Mouse (Mus musculus) hindbrain, embryonic 11.5 days (tissue): Measurements from ENCODE around the gene Ldb2. TPM values are rescaled to one million over a fixed set of nuclear protein-coding genes. Genes with fewer than 3 reads are reported as not detected.

Experiments
- ATAC-seq: fragments of 200-750 bp; cut with Nextera tagmentation; 2 replicates; pipeline ENCODE4 v1.8.0; 2017; ENCODE audit warnings: mild to moderate bottlenecking, moderate TSS enrichment, moderate library complexity; ENCODE audit not compliant: low FRiP score
- DNase-seq: peaks from one replicate; pipeline ENCODE4 v3.0.0-alpha.2; 2015; ENCODE audit warnings: low spot score
- H3K27ac ChIP-seq: fragments of 300-500 bp; sonication (generic); 2 replicates; pipeline ENCODE4 v1.5.1; 2014; ENCODE audit warnings: mild to moderate bottlenecking, low read depth, low read length
- H3K27me3 ChIP-seq: fragments of 300-500 bp; sonication (generic); 2 replicates; pipeline ENCODE4 v1.6.1; 2014; ENCODE audit warnings: mild to moderate bottlenecking, low read length, moderate library complexity, mixed read lengths; ENCODE audit not compliant: control insufficient read depth, insufficient read depth
- H3K36me3 ChIP-seq: fragments of 300-500 bp; sonication (generic); 2 replicates; pipeline ENCODE4 v1.6.1; 2014; ENCODE audit warnings: mild to moderate bottlenecking, low read length, moderate library complexity, mixed read lengths; ENCODE audit not compliant: control insufficient read depth, insufficient read depth
- H3K4me1 ChIP-seq: fragments of 300-500 bp; sonication (generic); replicated peaks from 2 replicates; pipeline ENCODE4 v1.6.1; 2014; ENCODE audit warnings: low read length, mixed read lengths; ENCODE audit not compliant: control insufficient read depth, insufficient read depth
- H3K4me2 ChIP-seq: fragments of 300-500 bp; sonication (generic); replicated peaks from 2 replicates; pipeline ENCODE4 v1.6.1; 2014; ENCODE audit warnings: mild to moderate bottlenecking, low read depth, low read length
- H3K4me3 ChIP-seq: fragments of 300-500 bp; sonication (generic); 2 replicates; pipeline ENCODE4 v1.5.1; 2014; ENCODE audit warnings: low read depth, low read length
- H3K9ac ChIP-seq: fragments of 300-500 bp; sonication (generic); 2 replicates; pipeline ENCODE4 v1.6.1; 2014; ENCODE audit warnings: low read depth, low read length
- H3K9me3 ChIP-seq: fragments of 300-500 bp; sonication (generic); 2 replicates; pipeline ENCODE4 v1.6.1; 2016; ENCODE audit warnings: low read length; ENCODE audit not compliant: control insufficient read depth
- WGBS: fragments of 180-500 bp; shearing (Covaris S2); extraction: QIAGEN DNeasy Blood & Tissue Kit; methylation state at CpG from one replicate; pipeline ENCODE4 v1.1.7; 2014; 5-methylcytosine and 5-hydroxymethylcytosine counted together
- polyA plus RNA-seq: library from polyadenylated mRNA; unstranded; fragments of >200 nt; fragmentation: Nextera tagmentation; extraction: Ambion mirVana; gene quantifications from 2 replicates; pipeline ENCODE4 v1.2.1, GENCODE M21; 2014

The Ldb2 gene
- polyA plus RNA-seq, 1 experiment from 2014 or later: 33.6 TPM

DNA sequence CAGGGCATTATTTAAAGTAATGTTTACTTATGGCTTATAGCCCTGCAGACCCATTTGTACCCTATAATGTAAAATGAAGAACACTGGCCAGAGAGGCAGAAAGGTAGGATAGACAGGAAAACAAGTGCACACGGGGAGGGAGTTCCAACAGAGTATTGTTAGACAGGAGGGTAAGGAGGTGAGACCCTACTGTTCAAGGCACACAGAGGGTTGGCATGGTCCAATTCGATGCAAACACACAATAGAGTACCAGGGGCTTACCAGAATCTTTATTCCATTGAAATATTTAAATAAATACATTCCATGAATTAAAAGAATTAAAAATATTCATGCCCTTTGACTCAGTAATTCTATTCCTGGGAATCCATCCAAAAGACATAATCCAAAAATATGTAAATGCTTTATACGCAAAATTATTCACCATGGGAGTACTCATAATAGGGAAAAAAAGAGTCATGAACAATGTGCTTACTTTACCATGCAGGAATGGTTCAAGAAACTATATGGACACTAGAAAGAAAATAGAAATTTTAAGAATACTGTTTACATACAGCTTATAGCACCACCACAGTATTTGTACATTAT lies 118.3 kb downstream of the Ldb2 start:
- Histone ChIP-seq H3K4me3 (no peak overlapping the region), H3K9ac (no peak overlapping the region), H3K4me1 (no peaks in the 10 kb centered on the region), H3K36me3 (no peaks in the 10 kb centered on the region), H3K27ac (no peak overlapping the region), H3K4me2 (no peak overlapping the region), H3K27me3 (no peaks in the 10 kb centered on the region), H3K9me3 (no peaks in the 10 kb centered on the region)
- DNase-seq: no peak
- no peak for ATAC-seq
- 86% methylated on average over 3 of the region's 3 CpGs for WGBS

DNA sequence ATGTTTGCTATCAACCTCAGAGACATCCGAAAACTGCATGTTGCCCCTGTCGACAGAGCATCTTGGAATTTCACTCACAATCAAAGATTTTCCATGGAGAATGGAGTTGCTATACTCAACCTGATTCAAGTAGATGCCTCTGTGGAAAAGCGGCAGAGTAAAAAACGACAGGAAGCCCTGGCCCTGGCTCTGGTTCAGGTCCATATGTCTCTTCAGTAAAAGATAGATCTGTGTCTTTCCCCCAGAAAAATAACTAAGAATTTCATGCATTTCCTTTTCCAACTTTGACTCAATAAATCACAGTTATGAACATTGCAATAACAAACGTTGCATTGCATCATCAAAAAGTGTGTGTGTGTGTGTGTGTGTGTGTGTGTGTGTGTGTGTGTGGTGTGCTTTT lies 121.7 kb downstream of the Ldb2 start:
- Histone ChIP-seq H3K4me1 (no peaks in the 10 kb centered on the region), H3K9me3 (no peaks in the 10 kb centered on the region), H3K4me3 (no peak overlapping the region), H3K36me3 (no peaks in the 10 kb centered on the region), H3K4me2 (no peak overlapping the region), H3K9ac (no peak overlapping the region), H3K27ac (no peak overlapping the region), H3K27me3 (no peaks in the 10 kb centered on the region)
- DNase-seq: no peak
- 88% methylated on average over 5 of the region's 5 CpGs for WGBS
- no peak for ATAC-seq

DNA sequence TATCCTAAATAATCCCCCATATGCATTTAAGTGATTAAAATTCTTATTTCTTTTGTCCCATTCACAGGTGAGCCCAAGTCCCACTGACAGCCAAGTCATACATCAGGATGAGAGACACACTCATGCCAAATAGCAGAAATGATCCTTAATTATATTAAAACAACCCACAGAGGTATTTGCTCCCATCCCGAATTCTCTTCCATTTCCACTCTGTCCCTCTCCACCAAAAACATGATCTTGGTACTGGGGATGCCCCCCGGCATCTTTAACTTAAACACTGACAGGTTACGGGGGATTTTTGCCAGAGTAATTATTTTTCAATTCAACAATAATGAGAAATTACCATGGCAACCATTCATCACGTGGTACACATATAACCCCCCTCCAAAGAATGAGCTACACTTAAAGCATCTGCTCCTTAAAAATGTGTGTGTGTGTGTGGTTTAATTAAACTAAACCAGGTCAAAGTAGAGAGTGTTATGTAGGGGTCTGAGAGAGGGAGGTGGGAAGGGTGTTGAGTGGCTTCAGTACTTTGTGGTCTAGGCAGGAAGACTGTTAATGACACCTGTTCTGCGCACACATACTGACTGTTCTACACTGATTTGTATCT lies 123.2 kb downstream of the Ldb2 start:
- no peak overlapping the region for H3K27ac ChIP-seq
- DNase-seq: no peak

GRCm38 (mm10) chr5:44670336-44670735 lies 129.1 kb downstream of the Ldb2 start:
- H3K9me3 ChIP-seq: no peaks in the 10 kb centered on the region

More for the DNA sequence above, 123.2 kb downstream of the Ldb2 start:
- no peaks in the 10 kb centered on the region for H3K4me1 ChIP-seq
- ATAC-seq: no peak
- H3K27me3 ChIP-seq: no peaks in the 10 kb centered on the region
- no peak overlapping the region for H3K4me2 ChIP-seq
- H3K9me3 ChIP-seq: no peaks in the 10 kb centered on the region
- H3K36me3 ChIP-seq: no peaks in the 10 kb centered on the region
- no peak overlapping the region for H3K4me3 ChIP-seq
- H3K9ac ChIP-seq: no peak overlapping the region
- 84% methylated on average over 5 of the region's 5 CpGs for WGBS

DNA sequence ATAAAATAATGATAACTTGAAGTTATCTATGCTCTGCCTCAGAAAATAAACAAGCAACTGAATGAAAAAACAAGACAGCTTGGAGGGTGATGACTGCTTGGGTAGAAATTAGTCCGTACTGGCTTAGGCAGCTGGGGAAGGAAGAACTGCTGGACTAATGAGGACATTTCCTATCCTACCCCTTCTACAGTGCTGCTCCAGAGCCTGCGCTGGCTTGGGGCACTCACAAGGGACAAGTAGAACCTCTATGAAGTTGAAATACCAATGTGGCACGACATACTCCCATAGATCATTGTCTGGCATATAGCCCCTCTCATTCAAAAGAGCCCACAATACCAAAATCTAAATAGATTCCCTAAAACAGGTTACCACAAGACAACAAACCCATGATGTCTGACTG lies 131.6 kb downstream of the Ldb2 start:
- no peak overlapping the region for H3K4me2 ChIP-seq
- H3K27me3 ChIP-seq: no peaks in the 10 kb centered on the region
- no peaks in the 10 kb centered on the region for H3K4me1 ChIP-seq
- H3K9ac ChIP-seq: no peak overlapping the region
- no peak for DNase-seq
- no peak overlapping the region for H3K4me3 ChIP-seq
- no peak overlapping the region for H3K27ac ChIP-seq
- WGBS: 65% methylated on average over 3 of the region's 3 CpGs
- H3K9me3 ChIP-seq: no peaks in the 10 kb centered on the region
- ATAC-seq: no peak; the same call in 1 of the 2 replicates
- no peaks in the 10 kb centered on the region for H3K36me3 ChIP-seq

More at GRCm38 (mm10) chr5:44670336-44670735, 129.1 kb downstream of the Ldb2 start:
- no peak overlapping the region for H3K9ac ChIP-seq
- ATAC-seq (no peak), DNase-seq (no peak)
- H3K27ac ChIP-seq: no peak overlapping the region
- WGBS: 53% methylated on average over 2 of the region's 2 CpGs
- H3K36me3 ChIP-seq: no peaks in the 10 kb centered on the region
- no peak overlapping the region for H3K4me3 ChIP-seq
- no peak overlapping the region for H3K4me2 ChIP-seq
- no peaks in the 10 kb centered on the region for H3K4me1 ChIP-seq
- no peaks in the 10 kb centered on the region for H3K27me3 ChIP-seq

GRCm38 (mm10) chr5:44667383-44667782 lies 132.1 kb downstream of the Ldb2 start:
- Histone ChIP-seq H3K9me3 (no peaks in the 10 kb centered on the region), H3K27ac (no peak overlapping the region), H3K36me3 (no peaks in the 10 kb centered on the region), H3K4me3 (no peak overlapping the region), H3K4me2 (no peak overlapping the region), H3K4me1 (no peaks in the 10 kb centered on the region), H3K27me3 (no peaks in the 10 kb centered on the region), H3K9ac (no peak overlapping the region)
- 73% methylated on average over 10 of the region's 10 CpGs for WGBS
- DNase-seq (no peak), ATAC-seq (no peak)

DNA sequence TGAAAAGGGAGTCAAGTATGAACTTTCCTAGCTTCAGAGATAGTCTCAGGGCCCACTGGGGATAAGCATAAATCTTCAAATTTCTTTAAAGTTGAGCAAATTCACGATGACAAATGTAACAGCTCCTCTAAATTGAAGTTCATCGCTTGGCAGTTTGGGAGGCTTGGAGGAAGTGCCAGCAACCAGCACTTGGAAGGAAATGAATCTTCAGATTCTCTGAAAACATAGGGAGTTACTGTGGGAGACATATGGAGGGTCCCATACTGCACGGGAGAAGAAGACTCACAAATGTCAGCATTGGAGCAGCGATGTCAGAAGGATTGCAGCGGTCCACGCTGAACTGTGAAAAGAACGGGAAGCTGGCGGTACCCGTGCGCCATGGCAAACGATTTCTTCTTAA lies 139.8 kb downstream of the Ldb2 start:
- WGBS: 91% methylated on average over 11 of the region's 11 CpGs
- Histone ChIP-seq H3K9me3 (no peaks in the 10 kb centered on the region), H3K27me3 (no peaks in the 10 kb centered on the region), H3K4me3 (no peak overlapping the region), H3K4me1 (no peaks in the 10 kb centered on the region), H3K9ac (no peak overlapping the region), H3K4me2 (no peak overlapping the region), H3K27ac (no peak overlapping the region), H3K36me3 (no peaks in the 10 kb centered on the region)
- DNase-seq (no peak), ATAC-seq (no peak)

DNA sequence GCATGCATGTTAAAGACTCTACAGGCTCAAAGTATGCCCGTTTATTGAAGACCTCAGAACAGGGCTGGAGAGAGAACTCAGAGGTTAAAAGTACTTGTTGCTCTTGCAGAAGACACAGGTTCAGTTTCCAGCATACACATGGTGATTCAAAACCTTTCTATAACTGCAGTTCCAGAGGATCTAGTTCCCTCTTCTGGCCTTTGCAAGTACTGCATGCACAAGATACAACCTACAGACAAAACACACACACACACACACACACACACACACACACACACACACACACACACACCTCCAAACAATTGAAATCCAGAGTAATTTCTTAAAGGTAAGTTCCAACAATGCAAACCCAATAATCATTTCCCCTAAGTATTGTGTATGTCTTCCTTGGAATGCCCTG lies 142.8 kb downstream of the Ldb2 start:
- 86% methylated on average over 1 of the region's 1 CpGs for WGBS
- DNase-seq (no peak), ATAC-seq (no peak)
- Histone ChIP-seq H3K4me1 (no peaks in the 10 kb centered on the region), H3K4me2 (no peak overlapping the region), H3K36me3 (no peaks in the 10 kb centered on the region), H3K27me3 (no peaks in the 10 kb centered on the region), H3K4me3 (no peak overlapping the region), H3K9me3 (no peaks in the 10 kb centered on the region), H3K9ac (no peak overlapping the region), H3K27ac (no peak overlapping the region)

DNA sequence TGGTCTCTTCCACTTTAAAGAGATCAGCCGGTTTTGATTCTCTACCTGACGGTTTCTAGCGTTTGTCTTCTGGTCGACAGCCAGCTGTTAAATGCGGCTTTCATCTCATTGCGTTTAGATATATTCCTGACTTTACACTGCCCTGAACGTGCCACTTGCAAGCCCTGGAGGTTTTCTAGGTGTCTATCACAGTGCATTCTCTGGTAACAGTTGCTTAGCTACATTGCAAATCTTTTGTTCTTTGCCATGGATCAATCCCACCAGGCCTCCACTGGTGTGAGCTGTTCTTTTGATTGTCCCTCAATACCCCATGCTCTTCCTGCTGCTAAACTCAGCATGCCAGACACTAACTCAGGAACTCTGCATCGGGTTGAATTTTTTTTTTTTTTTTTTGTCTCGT lies 145.1 kb downstream of the Ldb2 start:
- Histone ChIP-seq H3K36me3 (no peaks in the 10 kb centered on the region), H3K27me3 (no peaks in the 10 kb centered on the region), H3K4me3 (no peak overlapping the region), H3K4me2 (no peak overlapping the region), H3K27ac (no peak overlapping the region), H3K4me1 (no peaks in the 10 kb centered on the region), H3K9me3 (no peaks in the 10 kb centered on the region), H3K9ac (no peak overlapping the region)
- ATAC-seq (peak; percentile 78), DNase-seq (peak; percentile 55)
- WGBS: 11% methylated on average over 9 of the region's 9 CpGs
